Mouse (Mus musculus) midbrain, embryonic 13.5 days (tissue): ENCODE measurements around the gene 4930442H23Rik. TPM values are rescaled to one million over a fixed set of nuclear protein-coding genes. Genes with fewer than 3 reads are reported as not detected.

Experiments used
- ATAC-seq: fragments of 200-750 bp; cut with Nextera tagmentation; 2 replicates; pipeline ENCODE4 v1.8.0; 2017; ENCODE audit warnings: mild to moderate bottlenecking, moderate TSS enrichment, moderate library complexity
- H3K27ac ChIP-seq: fragments of 300-500 bp; sonication (generic); 2 replicates; pipeline ENCODE4 v1.5.1; 2015; ENCODE audit warnings: inconsistent platforms, mild to moderate bottlenecking, moderate library complexity
- H3K27me3 ChIP-seq: fragments of 300-500 bp; sonication (generic); 2 replicates; pipeline ENCODE4 v1.6.1; 2015; ENCODE audit warnings: mild to moderate bottlenecking, inconsistent platforms
- H3K36me3 ChIP-seq: fragments of 300-500 bp; sonication (generic); 2 replicates; pipeline ENCODE4 v1.6.1; 2015; ENCODE audit warnings: mild to moderate bottlenecking, inconsistent platforms
- H3K4me1 ChIP-seq: fragments of 300-500 bp; sonication (generic); replicated peaks from 2 replicates; pipeline ENCODE4 v1.6.1; 2015; ENCODE audit warnings: inconsistent platforms
- H3K4me2 ChIP-seq: fragments of 300-500 bp; sonication (generic); replicated peaks from 2 replicates; pipeline ENCODE4 v1.6.1; 2015; ENCODE audit warnings: moderate library complexity, mild to moderate bottlenecking, inconsistent platforms
- H3K4me3 ChIP-seq: fragments of 300-500 bp; sonication (generic); replicated peaks from 2 replicates; pipeline ENCODE4 v1.5.1; 2015; ENCODE audit warnings: mild to moderate bottlenecking, inconsistent platforms
- H3K9ac ChIP-seq: fragments of 300-500 bp; sonication (generic); replicated peaks from 2 replicates; pipeline ENCODE4 v1.6.1; 2015; ENCODE audit warnings: mild to moderate bottlenecking, inconsistent platforms
- H3K9me3 ChIP-seq: fragments of 300-500 bp; sonication (generic); 2 replicates; pipeline ENCODE4 v1.6.1; 2016; ENCODE audit warnings: mild to moderate bottlenecking, inconsistent platforms
- WGBS: fragments of 180-500 bp; shearing (Covaris S2); methylation state at CpG from one replicate; pipeline ENCODE4 v1.1.7; 2015; 5-methylcytosine and 5-hydroxymethylcytosine counted together
- polyA plus RNA-seq: library from polyadenylated mRNA; unstranded; fragments of >200 nt; fragmentation: Nextera tagmentation; extraction: Ambion mirVana; gene quantifications from 2 replicates; pipeline ENCODE4 v1.2.1, GENCODE M21; 2015

The 4930442H23Rik gene
- polyA plus RNA-seq, 1 experiment from 2014 or later, result 0.12 TPM

DNA sequence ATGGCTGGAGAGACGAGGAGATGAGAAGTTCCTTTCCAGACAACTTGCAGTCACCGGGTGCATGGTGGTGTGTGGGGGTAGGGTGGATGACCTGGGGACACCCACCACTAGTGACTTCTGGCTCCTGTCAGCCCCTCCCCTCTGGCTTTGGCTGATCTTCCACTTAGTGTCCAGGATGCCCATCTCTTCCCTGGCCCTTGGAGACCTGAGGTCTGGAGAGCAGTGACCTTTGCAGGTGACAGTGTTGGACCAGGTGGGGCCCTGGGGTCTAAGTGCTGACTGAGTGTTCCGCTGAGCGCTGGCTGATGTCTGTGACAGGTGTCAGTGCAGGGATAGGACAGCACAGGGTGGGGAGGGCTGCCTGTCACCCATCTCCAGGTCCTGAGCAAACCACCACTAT lies 11.7 kb upstream of the 4930442H23Rik start:
- H3K9ac ChIP-seq, result no peak overlapping the region
- H3K27me3 ChIP-seq, result peaks cover 46% of the 10 kb centered on the region
- H3K36me3 ChIP-seq, result peaks cover 12% of the 10 kb centered on the region
- 73% methylated on average over 4 of the region's 4 CpGs for whole genome bisulfite sequencing
- H3K4me2 ChIP-seq, result no peak overlapping the region
- peaks cover 30% of the 10 kb centered on the region for H3K4me1 ChIP-seq
- no peaks in the 10 kb centered on the region for H3K9me3 ChIP-seq
- H3K27ac ChIP-seq, result no peak overlapping the region
- H3K4me3 ChIP-seq, result no peak overlapping the region
- ATAC-seq, result no peak

DNA sequence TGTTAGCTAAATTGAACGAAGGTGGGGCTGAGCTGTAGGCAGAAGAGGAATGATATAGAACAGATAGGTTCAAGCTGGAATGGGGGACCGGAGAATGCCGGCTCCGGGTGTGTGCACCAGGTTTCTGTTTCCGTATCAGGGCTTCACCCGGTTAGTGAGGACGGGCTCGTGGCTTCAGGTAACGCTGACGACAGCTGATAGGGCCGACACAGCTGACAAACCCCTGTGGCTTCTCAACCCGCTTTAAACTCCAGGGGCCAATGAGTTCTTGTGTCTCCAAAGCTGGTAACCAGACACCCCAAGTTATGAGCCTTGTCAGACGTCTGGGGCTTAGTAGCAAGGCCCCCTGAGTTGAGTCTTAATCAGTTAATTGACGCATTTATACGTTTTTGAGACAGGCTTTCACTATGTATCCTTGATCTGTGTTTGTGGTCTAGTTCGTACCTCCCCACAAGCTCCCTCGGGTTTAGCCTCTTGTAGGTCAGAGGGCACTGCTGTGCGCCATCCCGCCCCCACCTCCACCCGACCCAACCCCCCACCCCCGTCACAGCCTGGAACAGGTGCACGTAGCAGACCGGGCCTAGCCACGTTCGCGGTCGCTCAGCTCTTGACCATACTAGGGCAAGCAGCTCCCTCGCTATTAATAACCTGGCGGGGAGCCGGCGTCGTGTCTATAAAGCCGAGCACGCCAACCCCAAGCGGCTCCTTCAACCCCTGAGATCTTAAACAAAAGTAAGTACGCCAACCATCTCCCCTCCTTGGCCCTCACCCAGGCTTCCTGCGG lies 10.5 kb upstream of the 4930442H23Rik start:
- Histone ChIP-seq H3K36me3 (peaks cover 18% of the 10 kb centered on the region), H3K27me3 (peaks cover 40% of the 10 kb centered on the region), H3K9me3 (no peaks in the 10 kb centered on the region), H3K27ac (no peak overlapping the region), H3K4me3 (no peak overlapping the region), H3K4me2 (0 out of 2 replicates have a peak overlapping the region, but pooled peaks have one; percentile 3), H3K4me1 (peaks cover 30% of the 10 kb centered on the region), H3K9ac (peak overlapping the region; percentile 41; the same call in 1 of the 2 replicates)
- ATAC-seq, result no peak
- 14% methylated on average over 37 of the region's 37 CpGs for WGBS

DNA sequence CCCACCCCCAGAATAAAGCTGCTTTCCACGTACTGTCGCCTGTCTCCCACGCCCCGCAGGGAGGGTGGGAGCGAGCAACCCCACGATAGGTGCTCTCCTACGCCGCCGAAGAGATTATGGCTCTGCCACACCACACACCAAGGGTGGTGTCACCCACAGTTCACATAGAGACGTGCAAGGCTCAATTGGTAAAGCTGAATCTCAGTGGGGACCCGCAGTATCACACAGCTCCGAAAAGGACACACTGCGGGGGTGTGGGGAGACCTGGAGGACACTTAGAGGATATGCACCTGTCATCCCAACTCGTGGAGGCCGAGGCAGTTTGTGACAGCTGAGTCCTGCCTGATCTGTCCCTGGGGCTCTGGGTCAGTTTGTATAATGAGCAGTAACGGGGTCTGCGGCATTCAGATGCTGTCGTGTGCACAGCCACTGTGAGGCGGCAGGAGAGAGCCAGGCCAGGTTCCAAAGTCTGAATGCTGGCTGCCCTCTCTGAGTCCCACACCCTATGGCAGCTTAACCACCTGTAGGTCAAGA lies 9.4 kb upstream of the 4930442H23Rik start:
- H3K4me2 ChIP-seq, result peak overlapping the region; percentile 83
- H3K27me3 ChIP-seq, result peaks cover 40% of the 10 kb centered on the region
- H3K9me3 ChIP-seq, result no peaks in the 10 kb centered on the region
- H3K4me3 ChIP-seq, result peak overlapping the region; percentile 59
- H3K36me3 ChIP-seq, result peaks cover 25% of the 10 kb centered on the region
- H3K4me1 ChIP-seq, result peaks cover 30% of the 10 kb centered on the region
- peak overlapping the region; percentile 75 for H3K9ac ChIP-seq
- peak; percentile 59 for ATAC-seq
- H3K27ac ChIP-seq, result peak overlapping the region; percentile 97
- WGBS, result 2% methylated on average over 19 of the region's 19 CpGs

DNA sequence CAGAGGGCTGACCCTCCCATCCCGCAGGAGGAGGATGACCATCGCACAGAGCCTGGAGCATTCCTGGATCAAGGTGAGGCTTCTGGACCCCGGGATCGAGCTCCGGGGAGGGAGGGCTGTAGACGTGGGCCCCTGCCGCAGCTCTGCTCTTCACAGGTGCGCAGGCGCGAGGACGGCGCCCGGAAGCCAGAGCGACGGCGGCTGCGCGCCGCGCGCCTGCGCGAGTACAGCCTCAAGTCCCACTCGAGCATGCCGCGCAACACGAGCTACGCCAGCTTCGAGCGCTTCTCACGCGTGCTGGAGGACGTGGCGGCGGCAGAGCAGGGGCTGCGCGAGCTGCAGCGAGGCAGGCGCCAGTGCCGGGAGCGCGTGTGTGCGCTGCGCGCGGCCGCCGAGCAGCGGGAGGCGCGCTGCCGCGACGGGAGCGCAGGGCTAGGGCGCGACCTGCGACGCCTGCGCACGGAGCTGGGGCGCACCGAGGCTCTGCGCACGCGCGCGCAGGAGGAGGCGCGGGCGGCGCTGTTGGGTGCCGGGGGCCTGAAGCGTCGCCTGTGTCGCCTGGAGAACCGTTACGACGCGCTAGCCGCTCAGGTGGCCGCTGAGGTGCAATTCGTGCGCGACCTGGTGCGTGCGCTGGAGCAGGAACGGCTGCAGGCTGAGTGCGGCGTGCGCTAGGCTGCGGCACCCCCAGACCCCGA lies 8.8 kb upstream of the 4930442H23Rik start:
- peak; percentile 89 for ATAC-seq
- H3K4me2 ChIP-seq, result peak overlapping the region; percentile 83
- peak overlapping the region; percentile 75 for H3K9ac ChIP-seq
- H3K4me3 ChIP-seq, result peak overlapping the region; percentile 59
- WGBS, result 1% methylated on average over 90 of the region's 93 CpGs
- peaks cover 30% of the 10 kb centered on the region for H3K4me1 ChIP-seq
- no peaks in the 10 kb centered on the region for H3K9me3 ChIP-seq
- H3K36me3 ChIP-seq, result peaks cover 28% of the 10 kb centered on the region
- H3K27me3 ChIP-seq, result peaks cover 36% of the 10 kb centered on the region
- H3K27ac ChIP-seq, result peak overlapping the region; percentile 97

DNA sequence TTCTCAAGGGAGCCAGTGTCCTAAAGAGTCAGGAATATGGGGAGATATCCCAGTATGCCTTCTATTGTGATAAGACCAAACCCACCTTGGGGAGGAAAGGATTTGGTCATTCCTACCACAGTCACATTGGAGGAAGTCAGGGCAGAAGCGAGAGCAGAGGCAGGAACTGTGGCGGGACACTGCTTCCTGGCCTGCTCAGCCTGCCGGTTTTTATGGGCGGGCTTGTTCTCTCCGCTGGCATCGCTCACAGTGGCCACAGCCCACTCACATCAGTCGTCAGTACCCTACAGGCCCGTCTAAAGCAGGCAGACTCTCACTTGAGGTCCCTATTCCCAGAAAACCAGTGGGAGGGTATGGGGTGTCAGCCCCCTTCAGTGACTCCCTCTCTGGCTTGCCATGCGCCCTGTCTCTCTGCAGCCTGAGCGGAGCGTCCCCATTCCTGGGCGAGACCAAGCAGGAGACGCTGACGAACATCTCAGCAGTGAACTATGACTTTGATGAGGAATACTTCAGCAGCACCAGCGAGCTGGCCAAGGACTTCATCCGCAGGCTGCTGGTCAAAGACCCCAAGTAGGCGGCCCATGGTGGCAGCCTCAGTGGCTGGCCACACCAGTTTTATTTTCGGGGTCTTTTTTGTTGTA lies 7.8 kb upstream of the 4930442H23Rik start:
- Histone ChIP-seq H3K4me1 (peaks cover 30% of the 10 kb centered on the region), H3K27me3 (peaks cover 27% of the 10 kb centered on the region), H3K36me3 (peaks cover 38% of the 10 kb centered on the region), H3K27ac (no peak overlapping the region), H3K9ac (no peak overlapping the region), H3K4me2 (peak overlapping the region; percentile 83), H3K9me3 (no peaks in the 10 kb centered on the region), H3K4me3 (peak overlapping the region; percentile 59)
- WGBS, result 89% methylated on average over 18 of the region's 18 CpGs
- no peak for ATAC-seq

DNA sequence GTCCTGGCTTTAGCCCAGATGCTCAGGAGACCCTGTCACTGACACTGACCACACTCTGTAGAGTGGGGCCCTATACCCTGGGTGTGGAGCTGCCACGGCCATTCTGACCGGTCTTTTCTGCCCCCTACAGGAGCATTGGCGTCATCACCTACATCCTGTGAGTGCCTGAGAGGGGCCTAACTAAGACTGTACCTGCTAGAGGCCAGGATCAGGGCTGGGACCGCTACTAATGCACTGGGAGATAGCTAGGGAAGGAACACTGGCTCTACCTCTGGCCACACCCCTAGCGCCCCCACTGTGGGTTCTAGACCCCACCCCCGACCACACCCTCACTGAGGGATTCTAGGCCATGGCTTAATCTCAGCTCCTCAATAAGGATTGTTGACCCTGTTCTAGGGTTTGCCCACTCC lies 7.3 kb upstream of the 4930442H23Rik start:
- H3K4me2 ChIP-seq, result 0 out of 2 replicates have a peak overlapping the region, but pooled peaks have one; percentile 83
- H3K9ac ChIP-seq, result no peak overlapping the region
- H3K27ac ChIP-seq, result no peak overlapping the region
- WGBS, result 72% methylated on average over 6 of the region's 6 CpGs
- no peak for ATAC-seq
- peaks cover 30% of the 10 kb centered on the region for H3K4me1 ChIP-seq
- peaks cover 40% of the 10 kb centered on the region for H3K36me3 ChIP-seq
- H3K4me3 ChIP-seq, result no peak overlapping the region
- H3K9me3 ChIP-seq, result no peaks in the 10 kb centered on the region
- H3K27me3 ChIP-seq, result peaks cover 21% of the 10 kb centered on the region

DNA sequence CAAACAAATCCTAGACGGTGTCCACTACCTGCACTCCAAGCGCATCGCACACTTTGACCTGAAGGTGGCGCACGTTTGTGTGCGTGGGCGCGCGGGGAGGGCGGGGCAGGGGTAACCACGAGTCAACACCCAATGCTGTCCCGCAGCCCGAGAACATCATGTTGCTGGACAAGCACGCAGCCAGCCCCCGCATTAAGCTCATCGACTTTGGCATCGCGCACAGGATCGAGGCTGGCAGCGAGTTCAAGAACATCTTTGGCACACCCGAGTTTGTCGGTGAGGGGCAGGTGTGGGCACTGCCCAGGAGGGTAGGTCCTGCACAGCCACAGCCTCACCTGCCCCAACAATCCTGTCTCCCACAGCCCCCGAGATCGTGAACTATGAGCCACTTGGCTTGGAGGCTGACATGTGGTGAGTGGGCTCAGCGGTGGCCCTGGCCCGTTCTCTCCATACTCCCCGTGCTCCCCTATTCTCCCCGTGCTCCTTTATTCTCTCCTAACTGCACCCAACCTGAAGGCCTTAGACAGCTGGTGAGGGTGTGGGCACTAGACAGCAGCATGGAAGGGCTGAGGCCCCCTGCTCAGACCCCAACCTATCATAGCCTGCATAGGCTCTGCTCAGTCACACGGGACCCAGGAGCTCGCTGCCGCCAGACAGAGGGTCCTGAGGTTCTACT lies 6.7 kb upstream of the 4930442H23Rik start:
- no peak overlapping the region for H3K9ac ChIP-seq
- no peak overlapping the region for H3K27ac ChIP-seq
- H3K4me1 ChIP-seq, result peaks cover 30% of the 10 kb centered on the region
- H3K4me2 ChIP-seq, result no peak overlapping the region
- WGBS, result 67% methylated on average over 31 of the region's 31 CpGs
- H3K9me3 ChIP-seq, result no peaks in the 10 kb centered on the region
- H3K27me3 ChIP-seq, result peaks cover 16% of the 10 kb centered on the region
- no peak overlapping the region for H3K4me3 ChIP-seq
- H3K36me3 ChIP-seq, result peaks cover 44% of the 10 kb centered on the region
- no peak for ATAC-seq

DNA sequence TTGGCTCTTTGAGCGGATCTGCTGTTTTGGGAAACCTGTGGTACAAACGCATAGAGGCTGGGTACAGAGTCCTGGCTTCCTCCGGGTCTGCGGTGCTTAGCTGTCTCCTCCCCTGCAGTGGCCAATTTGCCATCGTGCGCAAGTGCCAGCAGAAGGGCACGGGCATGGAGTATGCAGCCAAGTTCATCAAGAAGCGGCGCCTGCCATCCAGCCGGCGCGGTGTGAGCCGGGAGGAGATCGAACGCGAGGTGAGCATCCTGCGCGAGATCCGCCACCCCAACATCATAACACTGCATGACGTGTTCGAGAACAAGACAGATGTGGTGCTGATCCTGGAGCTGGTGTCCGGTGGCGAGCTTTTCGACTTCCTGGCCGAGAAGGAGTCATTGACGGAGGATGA lies 6.2 kb upstream of the 4930442H23Rik start:
- Histone ChIP-seq H3K27ac (no peak overlapping the region), H3K4me2 (no peak overlapping the region), H3K36me3 (peaks cover 50% of the 10 kb centered on the region), H3K4me1 (peaks cover 30% of the 10 kb centered on the region), H3K9ac (no peak overlapping the region), H3K4me3 (no peak overlapping the region), H3K9me3 (no peaks in the 10 kb centered on the region), H3K27me3 (peaks cover 10% of the 10 kb centered on the region)
- ATAC-seq, result no peak
- 81% methylated on average over 26 of the region's 26 CpGs for WGBS

DNA sequence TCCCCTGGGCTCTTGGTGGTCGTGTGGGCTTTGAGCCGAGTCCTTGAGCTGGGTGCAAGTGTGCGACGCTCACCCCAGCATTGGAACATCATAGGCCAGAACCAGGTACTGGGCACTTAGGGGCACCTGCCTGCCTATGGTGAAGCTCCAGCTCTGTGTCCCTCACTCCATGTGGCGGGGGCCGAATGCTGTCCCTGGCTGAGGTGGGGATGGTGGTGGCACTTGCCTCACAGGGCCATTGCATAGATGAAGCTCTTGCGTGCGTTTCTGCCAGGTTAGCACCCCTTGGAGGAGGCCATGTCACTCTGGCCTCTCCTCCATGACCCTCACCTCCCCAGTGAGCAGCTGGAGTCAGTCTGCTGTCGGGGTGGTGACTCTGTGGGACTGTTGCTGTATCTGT lies 3.5 kb upstream of the 4930442H23Rik start:
- H3K9ac ChIP-seq, result no peak overlapping the region
- H3K4me1 ChIP-seq, result peaks cover 19% of the 10 kb centered on the region
- H3K27me3 ChIP-seq, result no peaks in the 10 kb centered on the region
- 95% methylated on average over 9 of the region's 9 CpGs for whole genome bisulfite sequencing
- peaks cover 62% of the 10 kb centered on the region for H3K36me3 ChIP-seq
- no peak overlapping the region for H3K27ac ChIP-seq
- H3K4me3 ChIP-seq, result no peak overlapping the region
- H3K9me3 ChIP-seq, result no peaks in the 10 kb centered on the region
- ATAC-seq, result no peak
- H3K4me2 ChIP-seq, result no peak overlapping the region

DNA sequence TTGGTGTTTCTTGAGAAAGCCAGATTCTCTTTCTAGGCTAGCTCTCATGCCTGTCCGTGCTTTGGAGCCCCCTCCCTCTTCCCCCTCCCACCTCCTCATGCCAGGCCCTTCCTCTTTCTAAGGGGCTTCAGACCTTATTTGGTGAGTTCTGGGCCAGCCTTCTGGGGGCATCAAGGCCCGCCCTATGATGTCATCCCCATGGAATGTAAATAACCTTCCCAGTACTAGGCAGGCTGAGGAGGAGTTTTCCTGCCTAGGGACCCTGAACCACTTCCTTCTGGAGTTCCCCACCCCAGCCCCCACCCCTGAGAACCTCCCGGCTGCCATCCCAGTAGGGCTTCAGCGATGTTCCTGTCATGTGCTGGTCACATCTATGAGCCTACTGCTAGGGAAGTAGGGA lies 1.1 kb upstream of the 4930442H23Rik start:
- H3K4me3 ChIP-seq, result no peak overlapping the region; the same call in 1 of the 2 replicates
- no peaks in the 10 kb centered on the region for H3K9me3 ChIP-seq
- H3K27ac ChIP-seq, result no peak overlapping the region
- no peak for ATAC-seq
- 78% methylated on average over 4 of the region's 4 CpGs for WGBS
- no peak overlapping the region for H3K4me2 ChIP-seq
- no peak overlapping the region for H3K9ac ChIP-seq
- no peaks in the 10 kb centered on the region for H3K27me3 ChIP-seq
- peaks cover 69% of the 10 kb centered on the region for H3K36me3 ChIP-seq
- H3K4me1 ChIP-seq, result peaks cover 19% of the 10 kb centered on the region
